Mouse (Mus musculus) ES-E14 (cell line): ENCODE results near the gene Iqcf6.

ENCODE experiments used
- CHD2 ChIP-seq: IDR thresholded peaks from 2 replicates; pipeline ENCODE4 v1.6.1; 2014; ENCODE audit warnings: mild to moderate bottlenecking, low read depth, low read length, inconsistent platforms
- HCFC1 ChIP-seq: IDR thresholded peaks from 2 replicates; pipeline ENCODE4 v1.6.1; 2012; ENCODE audit warnings: low read length, inconsistent platforms, borderline replicate concordance; ENCODE audit not compliant: insufficient read depth
- ZC3H11A ChIP-seq: IDR thresholded peaks from 2 replicates; pipeline ENCODE4 v1.6.1; 2012; ENCODE audit warnings: low read depth, mild to moderate bottlenecking, inconsistent platforms, low read length, borderline replicate concordance
- ZNF384 ChIP-seq: IDR thresholded peaks from 2 replicates; pipeline ENCODE4 v1.6.1; 2012; ENCODE audit warnings: low read depth, low read length, inconsistent platforms

DNA sequence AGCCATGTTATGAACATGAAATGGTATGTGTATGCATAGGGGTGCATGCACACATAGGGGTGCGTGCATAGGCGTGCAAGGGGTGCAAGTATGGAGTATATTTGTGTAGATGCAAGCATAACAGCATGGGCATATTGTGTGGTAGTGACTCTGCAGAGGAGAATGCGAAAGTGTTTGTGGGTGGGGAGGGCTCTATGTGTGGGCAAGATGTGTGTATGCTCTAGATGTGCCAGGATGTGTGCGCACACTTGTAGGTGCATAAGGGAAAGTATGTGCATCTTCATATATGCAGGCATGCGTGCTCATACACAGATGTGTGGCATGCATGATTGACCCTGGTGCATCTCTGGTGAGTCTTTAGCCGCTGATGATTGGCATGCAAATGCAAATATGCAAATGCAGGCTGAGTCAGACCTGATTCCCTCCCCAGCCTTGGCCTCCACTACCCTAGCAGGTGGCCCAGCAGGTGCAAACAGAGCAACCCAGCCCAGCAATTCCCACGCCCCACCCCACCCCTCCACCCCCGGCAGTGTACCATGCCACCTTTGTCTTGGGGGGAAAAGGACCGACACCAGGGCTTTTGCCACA is 19.4 kb downstream of the Iqcf6 start:
- no peak for TF ChIP-seq CHD2
- no peak for TF ChIP-seq HCFC1
- no peak for TF ChIP-seq ZC3H11A
- TF ChIP-seq ZNF384, result no peak
